Mouse (Mus musculus) heart, embryonic 13.5 days (tissue): Measurements from ENCODE around the gene Ddr1. TPM values are rescaled to one million over a fixed set of nuclear protein-coding genes. Genes with fewer than 3 reads are reported as not detected.
A peak's percentile ranks its signal among the peaks of the same experiment; 100 is the strongest.

ENCODE experiments used
- ATAC-seq: fragments of 200-750 bp; cut with Nextera tagmentation; 2 replicates; pipeline ENCODE4 v1.8.0; 2017; ENCODE audit warnings: moderate TSS enrichment; ENCODE audit not compliant: insufficient number of reproducible peaks, low FRiP score, low TSS enrichment; ENCODE audit errors: extremely low read depth
- H3K27ac ChIP-seq: fragments of 300-500 bp; sonication (generic); replicated peaks from 2 replicates; pipeline ENCODE4 v1.5.1; 2015; ENCODE audit warnings: moderate library complexity, mild to moderate bottlenecking, inconsistent platforms
- H3K27me3 ChIP-seq: fragments of 300-500 bp; sonication (generic); replicated peaks from 2 replicates; pipeline ENCODE4 v1.6.1; 2015; ENCODE audit warnings: mild to moderate bottlenecking, inconsistent platforms
- H3K36me3 ChIP-seq: fragments of 300-500 bp; sonication (generic); 2 replicates; pipeline ENCODE4 v1.6.1; 2015; ENCODE audit warnings: mild to moderate bottlenecking, inconsistent platforms
- H3K4me1 ChIP-seq: fragments of 300-500 bp; sonication (generic); 2 replicates; pipeline ENCODE4 v1.6.1; 2015; ENCODE audit warnings: inconsistent platforms
- H3K4me2 ChIP-seq: fragments of 300-500 bp; sonication (generic); 2 replicates; pipeline ENCODE4 v1.6.1; 2015; ENCODE audit warnings: inconsistent platforms, mild to moderate bottlenecking, moderate library complexity
- H3K4me3 ChIP-seq: fragments of 300-500 bp; sonication (generic); 2 replicates; pipeline ENCODE4 v1.5.1; 2015; ENCODE audit warnings: moderate library complexity, mild to moderate bottlenecking, inconsistent platforms
- H3K9ac ChIP-seq: fragments of 300-500 bp; sonication (generic); 2 replicates; pipeline ENCODE4 v1.6.1; 2015; ENCODE audit warnings: inconsistent platforms, mild to moderate bottlenecking, moderate library complexity
- H3K9me3 ChIP-seq: fragments of 300-500 bp; sonication (generic); 2 replicates; pipeline ENCODE4 v1.6.1; 2016; ENCODE audit warnings: inconsistent platforms
- WGBS: fragments of 180-500 bp; shearing (Covaris S2); methylation state at CpG from one replicate; pipeline ENCODE4 v1.1.7; 2015; ENCODE audit warnings: mixed read lengths; 5-methylcytosine and 5-hydroxymethylcytosine counted together
- polyA plus RNA-seq: library from polyadenylated mRNA; unstranded; fragments of >200 nt; fragmentation: Nextera tagmentation; extraction: Ambion mirVana; gene quantifications from 2 replicates; pipeline ENCODE4 v1.2.1, GENCODE M21; 2015

Ddr1 gene
- polyA plus RNA-seq, 1 experiment from 2014 or later = 122 TPM

DNA sequence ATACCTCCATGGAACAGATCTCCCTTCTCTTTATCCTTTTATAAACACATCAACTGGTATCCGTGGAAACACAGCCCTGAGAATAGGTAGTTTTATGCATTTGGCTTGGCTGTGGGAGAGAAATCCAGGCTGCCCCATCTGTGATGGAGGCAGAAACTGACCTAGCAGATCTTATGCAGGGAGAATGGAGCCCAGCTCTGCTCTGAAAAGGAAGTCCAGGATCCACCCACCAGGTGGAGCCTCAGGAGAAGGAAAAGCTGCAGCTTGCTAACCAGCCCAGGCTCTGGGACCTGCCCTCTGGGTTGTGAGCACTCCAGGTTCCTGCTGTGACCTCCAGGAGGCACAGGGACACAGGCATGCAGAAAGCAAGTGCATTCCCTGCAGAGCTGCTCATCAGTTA is 70.4 kb downstream of the Ddr1 start:
- H3K4me2 ChIP-seq = no peak overlapping the region
- ATAC-seq = no peak
- H3K27ac ChIP-seq = no peak overlapping the region
- H3K9ac ChIP-seq = peak overlapping the region; percentile 33; the same call in 1 of the 2 replicates
- 19% methylated on average over 1 of the region's 1 CpGs for WGBS
- peaks cover 17% of the 10 kb centered on the region for H3K4me1 ChIP-seq
- H3K9me3 ChIP-seq = no peaks in the 10 kb centered on the region
- no peak overlapping the region for H3K4me3 ChIP-seq
- H3K36me3 ChIP-seq = no peaks in the 10 kb centered on the region
- H3K27me3 ChIP-seq = peaks cover 27% of the 10 kb centered on the region

Other genes starting within 250 kb of the Ddr1 start
- gene H2-Q10, start 234.5 kb downstream of the Ddr1 start, polyA plus RNA-seq = 1.4 and 5.2 TPM in 2 replicates
- gene Pou5f1, start 198.6 kb downstream of the Ddr1 start, polyA plus RNA-seq = not detected in 2 replicates
- gene Tcf19, start 187.8 kb downstream of the Ddr1 start, polyA plus RNA-seq = 48.8 and 53.2 TPM in 2 replicates
- gene Cchcr1, start 187.5 kb downstream of the Ddr1 start, polyA plus RNA-seq = 12.3 and 14.6 TPM in 2 replicates
- gene Psors1c2, start 171.4 kb downstream of the Ddr1 start, polyA plus RNA-seq = 0.90 and 1.5 TPM in 2 replicates
- 0.39 and 0.42 TPM in 2 replicates for gene Cdsn, start 152.5 kb downstream of the Ddr1 start, polyA plus RNA-seq
- gene 2300002M23Rik, start 137.2 kb downstream of the Ddr1 start, polyA plus RNA-seq = not detected in 2 replicates
- gene Sfta2, start 103.1 kb downstream of the Ddr1 start, polyA plus RNA-seq = 1.5 and 1.8 TPM in 2 replicates
- not detected in 2 replicates for gene Gm9573, start 78.0 kb downstream of the Ddr1 start, polyA plus RNA-seq
- gene Mucl3, start 60.9 kb downstream of the Ddr1 start, polyA plus RNA-seq = 0.36 and 0.39 TPM in 2 replicates
- 12.2 and 13.5 TPM in 2 replicates for gene Vars2, start 37.0 kb downstream of the Ddr1 start, polyA plus RNA-seq
- gene Gtf2h4, start 30.9 kb downstream of the Ddr1 start, polyA plus RNA-seq = 25.7 and 27.7 TPM in 2 replicates
- gene Ier3, start 117.1 kb upstream of the Ddr1 start, polyA plus RNA-seq = 41.7 and 49.9 TPM in 2 replicates
- gene Flot1, start 118.6 kb upstream of the Ddr1 start, polyA plus RNA-seq = 81.1 and 99.0 TPM in 2 replicates
- 741 and 743 TPM in 2 replicates for gene Tubb5, start 133.7 kb upstream of the Ddr1 start, polyA plus RNA-seq
- 17.7 and 18.4 TPM in 2 replicates for gene Mdc1, start 136.9 kb upstream of the Ddr1 start, polyA plus RNA-seq
- 43.5 and 50.5 TPM in 2 replicates for gene Nrm, start 156.7 kb upstream of the Ddr1 start, polyA plus RNA-seq
- 19.8 and 21.0 TPM in 2 replicates for gene Ppp1r18, start 161.0 kb upstream of the Ddr1 start, polyA plus RNA-seq
- 22.8 and 27.7 TPM in 2 replicates for gene Dhx16, start 175.2 kb upstream of the Ddr1 start, polyA plus RNA-seq
- gene 2310061I04Rik, start 192.8 kb upstream of the Ddr1 start, polyA plus RNA-seq = 25.2 and 31.3 TPM in 2 replicates
- gene Atat1, start 205.5 kb upstream of the Ddr1 start, polyA plus RNA-seq = 53.8 and 55.3 TPM in 2 replicates
- gene Mrps18b, start 211.8 kb upstream of the Ddr1 start, polyA plus RNA-seq = 67.8 and 75.9 TPM in 2 replicates
- gene Ppp1r10, start 211.8 kb upstream of the Ddr1 start, polyA plus RNA-seq = 24.6 and 26.3 TPM in 2 replicates